Mouse (Mus musculus): ENCODE results near the gene Slc16a10.

DNA sequence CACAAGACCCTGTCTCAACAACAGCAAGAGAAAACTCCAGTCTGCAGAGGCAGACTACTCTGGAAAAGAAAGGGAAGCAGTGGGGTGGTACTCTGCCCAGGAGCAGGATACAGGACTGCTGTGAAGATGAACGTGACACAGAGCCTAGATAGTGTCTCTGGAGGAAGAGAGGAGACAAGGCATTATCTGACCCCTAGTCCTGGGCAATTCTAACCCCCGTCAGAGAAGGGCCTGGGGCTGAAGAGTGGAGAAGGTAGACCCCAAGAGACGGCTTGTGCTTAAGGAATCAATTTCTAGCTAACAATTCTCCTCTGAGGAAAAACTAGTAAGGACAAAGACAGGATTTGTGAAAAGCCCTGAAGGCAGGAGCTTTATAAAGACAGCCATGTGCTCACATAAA lies 76.7 kb downstream of the Slc16a10 start:
- TF ChIP-seq CTCF (conservative IDR thresholded peaks at IDR 0.05 in 1 of 2, IDR thresholded peaks at IDR 0.05 in 1 of 2; ENCODE audit: low read depth in 2 of 2, low read length in 2 of 2) (no peak), RCOR1 (conservative IDR thresholded peaks at IDR 0.05; ENCODE audit: low read depth, low read length) (no peak), TCF12 (IDR thresholded peaks at IDR 0.05; ENCODE audit: low read depth, low read length) (no peak), JUN (IDR thresholded peaks at IDR 0.05; ENCODE audit: insufficient read depth, low read depth, low read length) (no peak), MAFK (IDR thresholded peaks at IDR 0.05; ENCODE audit: insufficient replicate concordance, low read length) (no peak), HCFC1 (IDR thresholded peaks at IDR 0.05; ENCODE audit: low read depth, low read length) (no peak), MAX (IDR thresholded peaks at IDR 0.05; ENCODE audit: low read length) (no peak), EP300 (IDR thresholded peaks at IDR 0.05; ENCODE audit: low read length) (no peak), POLR2A (IDR thresholded peaks at IDR 0.05; ENCODE audit: low read depth, low read length) (no peak), ZC3H11A (IDR thresholded peaks at IDR 0.05; ENCODE audit: low read depth, low read length) (no peak), NRF1 (IDR thresholded peaks at IDR 0.05; ENCODE audit: low read depth, low read length) (no peak)

Data from CH12.LX (cell line).